In genomic region chr8:84501671-84502308, GRCm38 (mm10) we compare ENCODE assay signal across 10 mouse cellular contexts.
DNase-seq lines count a peak whose midpoint lies in the region; ATAC-seq lines count a peak whose summit lies in the region.
"Had no signal": no experiment of that assay in that cellular context is flagged by ENCODE, and none has a peak within 500 bp of the region (broad histone marks: within the 10 kb centered on the region; RNA-seq: fewer than 3 reads in every experiment).

No protein-coding gene starts in this region.

- DNase-seq in layer of hippocampus, postnatal 14 days (ENCODE audit: low spot score in 2 of 2) = peak; percentile 41 to 48
- DNase-seq in layer of hippocampus, adult 9-10 months (ENCODE audit: low spot score) = no peak
- peak; percentile 92 for DNase-seq in Muller cell, postnatal 12 days (ENCODE audit: inconsistent ontology term)
- peak; percentile 88 for DNase-seq in brain, adult 2 months (ENCODE audit: low read depth, low spot score)
- peak; percentile 63 for DNase-seq in heart, postnatal 4 days
- DNase-seq in cerebellum, adult 9-11 months = no peak

- no peaks in the 10 kb centered on the region for H3K27me3 ChIP-seq in stomach, embryonic 16.5 days (ENCODE audit: control insufficient read depth, insufficient read depth, low read length)
- H3K27me3 ChIP-seq: embryonic facial prominence, embryonic 13.5 days; limb, embryonic 13.5 days had no signal

- H3K4me3 ChIP-seq in stomach, embryonic 16.5 days (replicated peaks; ENCODE audit: low read length) = no peak overlapping the region
- H3K4me3 ChIP-seq: embryonic facial prominence, embryonic 13.5 days; limb, embryonic 13.5 days had no signal

- no peaks in the 10 kb centered on the region for H3K9me3 ChIP-seq in stomach, embryonic 16.5 days (replicated peaks; ENCODE audit: control insufficient read depth, low read length)
- H3K9me3 ChIP-seq: embryonic facial prominence, embryonic 13.5 days; limb, embryonic 13.5 days had no signal

- no peaks in the 10 kb centered on the region for H3K36me3 ChIP-seq in stomach, embryonic 16.5 days (ENCODE audit: control insufficient read depth, insufficient read depth, low read length)
- H3K36me3 ChIP-seq: embryonic facial prominence, embryonic 13.5 days; limb, embryonic 13.5 days had no signal

- no peak overlapping the region for H3K4me2 ChIP-seq in stomach, embryonic 16.5 days (ENCODE audit: low read depth, low read length)
- H3K4me2 ChIP-seq: embryonic facial prominence, embryonic 13.5 days; limb, embryonic 13.5 days had no signal

- H3K27ac ChIP-seq in stomach, embryonic 16.5 days (ENCODE audit: low read length) = no peak overlapping the region
- H3K27ac ChIP-seq: embryonic facial prominence, embryonic 13.5 days; limb, embryonic 13.5 days had no signal

- H3K4me1 ChIP-seq in stomach, embryonic 16.5 days (ENCODE audit: control insufficient read depth, insufficient read depth, low read length) = no peaks in the 10 kb centered on the region
- H3K4me1 ChIP-seq: embryonic facial prominence, embryonic 13.5 days; limb, embryonic 13.5 days had no signal

- ATAC-seq in stomach, embryonic 16.5 days (ENCODE audit: insufficient read depth, low FRiP score) = 0 out of 2 replicates have a peak, but pooled peaks have one; percentile 29
- no peak for ATAC-seq in CD4-positive, CD25-positive, alpha-beta regulatory T cell, adult 4 months

- no peak overlapping the region for H3K9ac ChIP-seq in stomach, embryonic 16.5 days (ENCODE audit: low read length)
- H3K9ac ChIP-seq: embryonic facial prominence, embryonic 13.5 days; limb, embryonic 13.5 days had no signal

- 69% methylated on average over 10 of the region's 10 CpGs for WGBS in stomach, embryonic 16.5 days

Comparison
In these comparisons a context has a peak if more than half of its experiments do, and no peak if none do; other contexts are left out.
1. DNase-seq: peak in layer of hippocampus, postnatal 14 days (2 of 2), Muller cell, postnatal 12 days (single experiment), brain, adult 2 months (single experiment) and heart, postnatal 4 days (single experiment); none in layer of hippocampus, adult 9-10 months (single experiment) and cerebellum, adult 9-11 months (single experiment).